Mouse (Mus musculus): ENCODE data around the gene Elmsan1. TPM values are rescaled to one million over a fixed set of nuclear protein-coding genes. Genes with fewer than 3 reads are reported as not detected.
A peak's percentile ranks its signal among the peaks of the same experiment; 100 is the strongest.

The Elmsan1 gene
- polyA plus RNA-seq, 1 experiment: 11.9 TPM

DNA sequence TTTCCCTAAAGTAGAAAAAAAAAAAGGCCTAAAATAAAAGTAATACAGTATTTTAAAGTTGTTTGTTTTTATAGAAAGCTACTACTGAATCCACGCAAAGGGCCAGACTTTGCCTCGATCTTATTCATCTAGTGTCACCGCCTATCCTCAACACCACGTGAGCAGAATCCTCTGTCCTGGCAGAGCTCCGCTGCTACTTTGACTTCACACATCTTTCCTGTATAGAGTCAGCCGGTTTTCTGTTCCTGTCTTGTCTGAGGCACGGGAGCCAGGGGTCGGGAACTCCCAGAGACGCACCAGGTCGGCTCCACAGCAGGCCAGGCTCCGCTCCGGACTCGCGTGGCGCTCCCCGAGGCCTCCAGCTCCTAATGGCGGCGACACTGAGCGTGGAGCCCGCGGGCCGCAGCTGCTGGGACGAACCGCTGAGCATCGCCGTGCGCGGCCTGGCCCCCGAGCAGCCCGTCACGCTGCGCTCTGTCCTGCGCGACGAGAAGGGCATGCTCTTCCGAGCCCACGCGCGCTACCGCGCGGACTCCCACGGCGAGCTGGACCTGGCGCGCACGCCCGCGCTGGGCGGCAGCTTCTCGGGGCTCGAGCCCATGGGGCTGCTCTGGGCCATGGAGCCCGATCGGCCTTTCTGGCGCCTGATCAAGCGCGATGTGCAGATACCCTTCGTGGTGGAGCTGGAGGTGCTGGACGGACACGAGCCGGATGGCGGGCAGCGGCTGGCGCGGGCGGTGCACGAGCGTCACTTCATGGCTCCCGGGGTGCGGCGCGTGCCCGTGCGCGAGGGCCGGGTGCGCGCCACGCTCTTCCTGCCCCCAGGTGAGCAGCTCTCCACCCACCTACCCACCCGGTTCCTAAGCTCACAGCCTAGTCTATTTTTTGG is 117.8 kb downstream of the Elmsan1 start, which contains the start of gene Acot6:
Acot6 (plus strand) TSS at position 51 of the 889 bp plus-strand sequence.
- DNase-seq (ENCODE audit: low spot score): peak; percentile 40

DNA sequence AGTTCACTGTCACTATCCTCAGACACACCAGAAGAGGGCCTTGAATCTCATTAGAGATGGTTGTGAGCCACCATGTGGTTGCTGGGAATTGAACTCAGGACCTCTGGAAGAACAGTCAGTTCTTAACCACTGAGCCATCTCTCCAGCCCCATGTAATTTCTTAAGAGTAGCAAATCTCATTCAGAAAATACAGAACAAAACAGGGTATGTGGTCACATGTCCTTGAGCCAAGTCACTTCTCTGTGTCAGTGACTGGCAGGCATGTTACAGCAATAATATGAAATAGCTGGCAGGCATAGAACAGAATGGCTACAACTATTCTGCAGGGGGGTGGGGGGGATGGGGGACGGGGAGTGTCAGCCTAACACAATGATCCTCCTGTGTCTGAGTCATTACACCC is 118.6 kb downstream of the Elmsan1 start:
- DNase-seq (ENCODE audit: low spot score): no peak

DNA sequence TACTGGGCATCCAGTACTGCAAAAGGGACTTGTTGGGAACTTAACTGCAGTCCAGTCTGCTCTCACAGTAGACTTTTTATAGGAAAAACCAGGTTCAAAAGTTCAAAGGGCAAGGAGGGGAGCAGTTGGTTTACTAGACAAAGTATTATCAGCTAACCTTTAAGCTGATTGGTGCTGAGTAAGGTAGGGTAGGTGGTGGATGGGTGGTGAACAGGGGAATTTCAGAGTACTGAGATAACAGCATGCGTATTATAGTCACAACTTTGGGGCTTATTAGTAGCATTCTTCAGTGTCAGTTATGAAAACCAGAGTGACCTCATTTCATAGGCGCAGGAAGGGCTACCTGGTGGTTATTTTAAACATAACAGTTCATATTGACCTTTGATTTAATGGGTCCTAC is 119.1 kb downstream of the Elmsan1 start:
- DNase-seq (ENCODE audit: low spot score): no peak

Other genes starting within 250 kb of the Elmsan1 start
- not detected in 2 replicates for gene Heatr4, start 234.0 kb downstream of the Elmsan1 start, polyA plus RNA-seq (2012; rRNA removed)
- gene Acot2, start 231.0 kb downstream of the Elmsan1 start, polyA plus RNA-seq (2012; rRNA removed): 13.2 and 13.8 TPM in 2 replicates
- gene Acot1, start 209.4 kb downstream of the Elmsan1 start, polyA plus RNA-seq (2012; rRNA removed): 32.9 and 36.7 TPM in 2 replicates
- gene Acot4, start 180.5 kb downstream of the Elmsan1 start, polyA plus RNA-seq (2012; rRNA removed): 0.72 and 0.74 TPM in 2 replicates
- not detected in 2 replicates for gene Gm49366, start 179.9 kb downstream of the Elmsan1 start, polyA plus RNA-seq (2012; rRNA removed)
- gene Acot3, start 166.7 kb downstream of the Elmsan1 start, polyA plus RNA-seq (2012; rRNA removed): not detected in 2 replicates
- 0.06 and 0.15 TPM in 2 replicates for gene Acot5, start 149.6 kb downstream of the Elmsan1 start, polyA plus RNA-seq (2012; rRNA removed)
- 5.2 and 5.6 TPM in 2 replicates for gene Acot6, start 118.2 kb downstream of the Elmsan1 start, polyA plus RNA-seq (2012; rRNA removed)
- 7.7 and 10.0 TPM in 2 replicates for gene Dnal1, start 104.5 kb downstream of the Elmsan1 start, polyA plus RNA-seq (2012; rRNA removed)
- gene Pnma1, start 70.4 kb downstream of the Elmsan1 start, polyA plus RNA-seq (2012; rRNA removed): 0.19 and 0.34 TPM in 2 replicates
- gene Ptgr2, start 66.4 kb upstream of the Elmsan1 start, polyA plus RNA-seq (2012; rRNA removed): 33.6 and 38.6 TPM in 2 replicates
- gene Zfp410, start 98.0 kb upstream of the Elmsan1 start, polyA plus RNA-seq (2012; rRNA removed): 35.1 and 40.5 TPM in 2 replicates
- 27.1 and 32.3 TPM in 2 replicates for gene Coq6, start 142.8 kb upstream of the Elmsan1 start, polyA plus RNA-seq (2012; rRNA removed)
- gene Fam161b, start 143.0 kb upstream of the Elmsan1 start, polyA plus RNA-seq (2012; rRNA removed): 4.2 and 4.4 TPM in 2 replicates
- gene Entpd5, start 190.1 kb upstream of the Elmsan1 start, polyA plus RNA-seq (2012; rRNA removed): 64.4 and 71.3 TPM in 2 replicates
- 1.8 and 2.3 TPM in 2 replicates for gene Bbof1, start 190.2 kb upstream of the Elmsan1 start, polyA plus RNA-seq (2012; rRNA removed)
- 20.2 and 22.3 TPM in 2 replicates for gene Rnf113a2, start 198.3 kb upstream of the Elmsan1 start, polyA plus RNA-seq (2012; rRNA removed)
- 76.3 and 78.6 TPM in 2 replicates for gene Aldh6a1, start 232.1 kb upstream of the Elmsan1 start, polyA plus RNA-seq (2012; rRNA removed)
- gene Lin52, start 232.5 kb upstream of the Elmsan1 start, polyA plus RNA-seq (2012; rRNA removed): 16.4 and 17.0 TPM in 2 replicates

Measured in urinary bladder, adult 2 months (tissue).